Mouse (Mus musculus): ENCODE results near the gene Slc52a3. TPM values are rescaled to one million over a fixed set of nuclear protein-coding genes. Genes with fewer than 3 reads are reported as not detected.

The Slc52a3 gene
- polyA plus RNA-seq, 1 experiment from 2014 or later, result 3.6 TPM

GRCm38 (mm10) chr2:152010661-152011060, 14.3 kb downstream of the Slc52a3 start:
- ATAC-seq (ENCODE audit: insufficient number of reproducible peaks, insufficient read depth, low FRiP score, low read depth), result no peak

GRCm38 (mm10) chr2:152011724-152012123, 15.4 kb downstream of the Slc52a3 start:
- Histone ChIP-seq H3K27ac (ENCODE audit: low read length) (no peak overlapping the region; the same call in 1 of the 2 replicates), H3K9me3 (ENCODE audit: control insufficient read depth, low read depth, low read length) (no peaks in the 10 kb centered on the region), H3K4me1 (ENCODE audit: control insufficient read depth, insufficient read depth, low read length) (no peaks in the 10 kb centered on the region), H3K4me2 (replicated peaks; ENCODE audit: low read depth, low read length) (no peak overlapping the region), H3K4me3 (ENCODE audit: low read depth, low read length) (no peak overlapping the region), H3K9ac (replicated peaks; ENCODE audit: low read depth, low read length) (no peak overlapping the region), H3K36me3 (ENCODE audit: control insufficient read depth, insufficient read depth, low read length) (no peaks in the 10 kb centered on the region), H3K27me3 (ENCODE audit: control insufficient read depth, insufficient read depth, low read length) (no peaks in the 10 kb centered on the region)
- WGBS, result 33% methylated on average over 2 of the region's 2 CpGs
- peak; percentile 61 for ATAC-seq (ENCODE audit: insufficient number of reproducible peaks, insufficient read depth, low FRiP score, low read depth)

More at GRCm38 (mm10) chr2:152010661-152011060, 14.3 kb downstream of the Slc52a3 start:
- H3K4me1 ChIP-seq (ENCODE audit: control insufficient read depth, insufficient read depth, low read length), result no peaks in the 10 kb centered on the region
- H3K4me2 ChIP-seq (replicated peaks; ENCODE audit: low read depth, low read length), result no peak overlapping the region
- no peak overlapping the region for H3K27ac ChIP-seq (ENCODE audit: low read length)
- H3K9ac ChIP-seq (replicated peaks; ENCODE audit: low read depth, low read length), result no peak overlapping the region
- H3K4me3 ChIP-seq (ENCODE audit: low read depth, low read length), result no peak overlapping the region
- no peaks in the 10 kb centered on the region for H3K9me3 ChIP-seq (ENCODE audit: control insufficient read depth, low read depth, low read length)
- no peaks in the 10 kb centered on the region for H3K36me3 ChIP-seq (ENCODE audit: control insufficient read depth, insufficient read depth, low read length)
- H3K27me3 ChIP-seq (ENCODE audit: control insufficient read depth, insufficient read depth, low read length), result no peaks in the 10 kb centered on the region
- 82% methylated on average over 7 of the region's 7 CpGs for WGBS

GRCm38 (mm10) chr2:152012222-152012621, 15.9 kb downstream of the Slc52a3 start:
- no peak overlapping the region for H3K9ac ChIP-seq (replicated peaks; ENCODE audit: low read depth, low read length)
- 69% methylated on average over 4 of the region's 4 CpGs for WGBS

GRCm38 (mm10) chr2:152012701-152013100, 16.4 kb downstream of the Slc52a3 start:
- Histone ChIP-seq H3K4me1 (ENCODE audit: control insufficient read depth, insufficient read depth, low read length) (no peaks in the 10 kb centered on the region), H3K9ac (replicated peaks; ENCODE audit: low read depth, low read length) (no peak overlapping the region), H3K27ac (ENCODE audit: low read length) (no peak overlapping the region; the same call in 1 of the 2 replicates), H3K27me3 (ENCODE audit: control insufficient read depth, insufficient read depth, low read length) (no peaks in the 10 kb centered on the region), H3K4me3 (ENCODE audit: low read depth, low read length) (no peak overlapping the region), H3K36me3 (ENCODE audit: control insufficient read depth, insufficient read depth, low read length) (no peaks in the 10 kb centered on the region), H3K9me3 (ENCODE audit: control insufficient read depth, low read depth, low read length) (no peaks in the 10 kb centered on the region), H3K4me2 (replicated peaks; ENCODE audit: low read depth, low read length) (no peak overlapping the region)
- ATAC-seq (ENCODE audit: insufficient number of reproducible peaks, insufficient read depth, low FRiP score, low read depth), result no peak
- WGBS, result 71% methylated on average over 2 of the region's 2 CpGs

More at GRCm38 (mm10) chr2:152012222-152012621, 15.9 kb downstream of the Slc52a3 start:
- Histone ChIP-seq H3K4me2 (replicated peaks; ENCODE audit: low read depth, low read length) (no peak overlapping the region), H3K27ac (ENCODE audit: low read length) (no peak overlapping the region; the same call in 1 of the 2 replicates), H3K9me3 (ENCODE audit: control insufficient read depth, low read depth, low read length) (no peaks in the 10 kb centered on the region), H3K36me3 (ENCODE audit: control insufficient read depth, insufficient read depth, low read length) (no peaks in the 10 kb centered on the region), H3K4me3 (ENCODE audit: low read depth, low read length) (no peak overlapping the region), H3K27me3 (ENCODE audit: control insufficient read depth, insufficient read depth, low read length) (no peaks in the 10 kb centered on the region), H3K4me1 (ENCODE audit: control insufficient read depth, insufficient read depth, low read length) (no peaks in the 10 kb centered on the region)
- ATAC-seq (ENCODE audit: insufficient number of reproducible peaks, insufficient read depth, low FRiP score, low read depth), result peak; percentile 66

- Histone ChIP-seq H3K27ac (ENCODE audit: low read length) (no peak overlapping the region), H3K4me3 (ENCODE audit: low read depth, low read length) (no peak overlapping the region), H3K4me1 (ENCODE audit: control insufficient read depth, insufficient read depth, low read length) (no peaks in the 10 kb centered on the region), H3K27me3 (ENCODE audit: control insufficient read depth, insufficient read depth, low read length) (no peaks in the 10 kb centered on the region), H3K4me2 (replicated peaks; ENCODE audit: low read depth, low read length) (no peak overlapping the region), H3K36me3 (ENCODE audit: control insufficient read depth, insufficient read depth, low read length) (no peaks in the 10 kb centered on the region), H3K9me3 (ENCODE audit: control insufficient read depth, low read depth, low read length) (no peaks in the 10 kb centered on the region), H3K9ac (replicated peaks; ENCODE audit: low read depth, low read length) (no peak overlapping the region)
- 41% methylated on average over 4 of the region's 4 CpGs for WGBS
- ATAC-seq (ENCODE audit: insufficient number of reproducible peaks, insufficient read depth, low FRiP score, low read depth), result no peak
Observed at GRCm38 (mm10) chr2:152015997-152016396, 19.7 kb downstream of the Slc52a3 start.

GRCm38 (mm10) chr2:152016666-152017065, 20.4 kb downstream of the Slc52a3 start:
- no peak for ATAC-seq (ENCODE audit: insufficient number of reproducible peaks, insufficient read depth, low FRiP score, low read depth)
- H3K4me2 ChIP-seq (replicated peaks; ENCODE audit: low read depth, low read length), result no peak overlapping the region
- H3K4me3 ChIP-seq (ENCODE audit: low read depth, low read length), result no peak overlapping the region
- H3K9ac ChIP-seq (replicated peaks; ENCODE audit: low read depth, low read length), result no peak overlapping the region
- H3K27me3 ChIP-seq (ENCODE audit: control insufficient read depth, insufficient read depth, low read length), result no peaks in the 10 kb centered on the region
- H3K4me1 ChIP-seq (ENCODE audit: control insufficient read depth, insufficient read depth, low read length), result no peaks in the 10 kb centered on the region
- H3K36me3 ChIP-seq (ENCODE audit: control insufficient read depth, insufficient read depth, low read length), result no peaks in the 10 kb centered on the region
- 79% methylated on average over 9 of the region's 9 CpGs for WGBS
- no peaks in the 10 kb centered on the region for H3K9me3 ChIP-seq (ENCODE audit: control insufficient read depth, low read depth, low read length)
- H3K27ac ChIP-seq (ENCODE audit: low read length), result no peak overlapping the region

GRCm38 (mm10) chr2:152020255-152020654, 23.9 kb downstream of the Slc52a3 start:
- Histone ChIP-seq H3K27me3 (ENCODE audit: control insufficient read depth, insufficient read depth, low read length) (no peaks in the 10 kb centered on the region), H3K4me1 (ENCODE audit: control insufficient read depth, insufficient read depth, low read length) (no peaks in the 10 kb centered on the region), H3K4me2 (replicated peaks; ENCODE audit: low read depth, low read length) (no peak overlapping the region), H3K4me3 (ENCODE audit: low read depth, low read length) (no peak overlapping the region), H3K9ac (replicated peaks; ENCODE audit: low read depth, low read length) (no peak overlapping the region), H3K9me3 (ENCODE audit: control insufficient read depth, low read depth, low read length) (no peaks in the 10 kb centered on the region), H3K27ac (ENCODE audit: low read length) (no peak overlapping the region), H3K36me3 (ENCODE audit: control insufficient read depth, insufficient read depth, low read length) (no peaks in the 10 kb centered on the region)
- no peak for ATAC-seq (ENCODE audit: insufficient number of reproducible peaks, insufficient read depth, low FRiP score, low read depth)
- 29% methylated on average over 6 of the region's 6 CpGs for WGBS

- Histone ChIP-seq H3K9me3 (ENCODE audit: control insufficient read depth, low read depth, low read length) (no peaks in the 10 kb centered on the region), H3K4me2 (replicated peaks; ENCODE audit: low read depth, low read length) (no peak overlapping the region), H3K4me3 (ENCODE audit: low read depth, low read length) (no peak overlapping the region), H3K27me3 (ENCODE audit: control insufficient read depth, insufficient read depth, low read length) (no peaks in the 10 kb centered on the region), H3K36me3 (ENCODE audit: control insufficient read depth, insufficient read depth, low read length) (no peaks in the 10 kb centered on the region), H3K27ac (ENCODE audit: low read length) (no peak overlapping the region), H3K4me1 (ENCODE audit: control insufficient read depth, insufficient read depth, low read length) (no peaks in the 10 kb centered on the region), H3K9ac (replicated peaks; ENCODE audit: low read depth, low read length) (no peak overlapping the region)
- no peak for ATAC-seq (ENCODE audit: insufficient number of reproducible peaks, insufficient read depth, low FRiP score, low read depth)
Observed at GRCm38 (mm10) chr2:152022022-152022421, 25.7 kb downstream of the Slc52a3 start.

GRCm38 (mm10) chr2:152024883-152025422, 28.6 kb downstream of the Slc52a3 start:
- H3K27me3 ChIP-seq (ENCODE audit: control insufficient read depth, insufficient read depth, low read length), result no peaks in the 10 kb centered on the region
- H3K9ac ChIP-seq (replicated peaks; ENCODE audit: low read depth, low read length), result no peak overlapping the region
- no peaks in the 10 kb centered on the region for H3K4me1 ChIP-seq (ENCODE audit: control insufficient read depth, insufficient read depth, low read length)
- no peak overlapping the region for H3K4me3 ChIP-seq (ENCODE audit: low read depth, low read length)
- no peak overlapping the region for H3K27ac ChIP-seq (ENCODE audit: low read length)
- H3K9me3 ChIP-seq (ENCODE audit: control insufficient read depth, low read depth, low read length), result no peaks in the 10 kb centered on the region
- no peaks in the 10 kb centered on the region for H3K36me3 ChIP-seq (ENCODE audit: control insufficient read depth, insufficient read depth, low read length)
- WGBS, result 40% methylated on average over 11 of the region's 11 CpGs
- ATAC-seq (ENCODE audit: insufficient number of reproducible peaks, insufficient read depth, low FRiP score, low read depth), result no peak
- H3K4me2 ChIP-seq (replicated peaks; ENCODE audit: low read depth, low read length), result no peak overlapping the region
